Mouse (Mus musculus) midbrain, embryonic 10.5 days (tissue): ENCODE data around the gene Ppp1r12c. TPM values are rescaled to one million over a fixed set of nuclear protein-coding genes. Genes with fewer than 3 reads are reported as not detected.
"Not testable (repeated sequence)": the region's sequence is repeated elsewhere in the genome, so short reads cannot be mapped to it uniquely, and the experiment has no call there.

ENCODE experiments used
- DNase-seq: peaks from one replicate; pipeline ENCODE4 v3.0.0-alpha.2; 2017; ENCODE audit warnings: low spot score
- H3K27ac ChIP-seq: fragments of 300-500 bp; sonication (generic); replicated peaks from 2 replicates; pipeline ENCODE4 v1.5.1; 2016; ENCODE audit warnings: mild to moderate bottlenecking
- H3K27me3 ChIP-seq: fragments of 300-500 bp; sonication (generic); 2 replicates; pipeline ENCODE4 v1.6.1; 2016; ENCODE audit warnings: low read depth, mild to moderate bottlenecking; ENCODE audit not compliant: poor library complexity, severe bottlenecking
- H3K36me3 ChIP-seq: fragments of 300-500 bp; sonication (generic); 2 replicates; pipeline ENCODE4 v1.6.1; 2016; ENCODE audit warnings: mild to moderate bottlenecking, moderate library complexity
- H3K4me1 ChIP-seq: fragments of 300-500 bp; sonication (generic); 2 replicates; pipeline ENCODE4 v1.6.1; 2016
- H3K4me3 ChIP-seq: fragments of 300-500 bp; sonication (generic); 2 replicates; pipeline ENCODE4 v1.5.1; 2016; ENCODE audit warnings: mild to moderate bottlenecking, moderate library complexity
- H3K9me3 ChIP-seq: fragments of 300-500 bp; sonication (generic); replicated peaks from 2 replicates; pipeline ENCODE4 v1.6.1; 2016; ENCODE audit warnings: mild to moderate bottlenecking
- WGBS: fragments of 180-500 bp; shearing (Covaris S2); methylation state at CpG from one replicate; pipeline ENCODE4 v1.1.7; 2016; 5-methylcytosine and 5-hydroxymethylcytosine counted together
- polyA plus RNA-seq: library from polyadenylated mRNA; unstranded; fragments of >200 nt; fragmentation: Nextera tagmentation; extraction: Ambion mirVana; gene quantifications from 2 replicates; pipeline ENCODE4 v1.2.1, GENCODE M21; 2016

The Ppp1r12c gene
- polyA plus RNA-seq = 33.5 and 40.4 TPM in 2 replicates

GRCm38 (mm10) chr7:4501558-4502397 is at the start of gene Ppp1r12c:
TSS of gene Ppp1r12c (minus strand) at chr7:4501680.
- DNase-seq = peak; percentile 93
- under 1% methylated on average over 62 of the region's 62 CpGs for WGBS

GRCm38 (mm10) chr7:4547221-4547641 is 45.8 kb upstream of the Ppp1r12c start, which contains the start of gene Syt5:
TSS of gene Syt5 (minus strand) at chr7:4547541.
- Histone ChIP-seq H3K27me3 (peaks cover 23% of the 10 kb centered on the region), H3K36me3 (no peaks in the 10 kb centered on the region), H3K9me3 (no peaks in the 10 kb centered on the region), H3K27ac (peak within 1 kb of the TSS; percentile 82), H3K4me1 (peaks cover 22% of the 10 kb centered on the region), H3K4me3 (peak within 1 kb of the TSS; percentile 59)
- peak; percentile 40 for DNase-seq
- WGBS = 11% methylated on average over 33 of the region's 33 CpGs

More at GRCm38 (mm10) chr7:4501558-4502397, at the start of gene Ppp1r12c:
- H3K27ac ChIP-seq = peak within 1 kb of the TSS; percentile 94
- H3K36me3 ChIP-seq = peaks cover 12% of the 10 kb centered on the region
- H3K4me1 ChIP-seq = peaks cover 44% of the 10 kb centered on the region
- H3K9me3 ChIP-seq = no peaks in the 10 kb centered on the region
- H3K4me3 ChIP-seq = peak within 1 kb of the TSS; percentile 96
- H3K27me3 ChIP-seq = no peaks in the 10 kb centered on the region

- peak overlapping the region; percentile 82 for H3K27ac ChIP-seq
- peak; percentile 93 for DNase-seq
- H3K9me3 ChIP-seq = no peaks in the 10 kb centered on the region
- peak overlapping the region; percentile 59 for H3K4me3 ChIP-seq
- 2% methylated on average over 26 of the region's 26 CpGs for WGBS
- H3K36me3 ChIP-seq = no peaks in the 10 kb centered on the region
- H3K27me3 ChIP-seq = peaks cover 23% of the 10 kb centered on the region
- H3K4me1 ChIP-seq = peaks cover 22% of the 10 kb centered on the region
These were observed 45.2 kb upstream of the Ppp1r12c start for GRCm38 (mm10) chr7:4546591-4547131.

- Histone ChIP-seq H3K4me1 (peaks cover 22% of the 10 kb centered on the region), H3K9me3 (no peaks in the 10 kb centered on the region), H3K27ac (peak overlapping the region; percentile 82), H3K27me3 (peaks cover 23% of the 10 kb centered on the region), H3K36me3 (no peaks in the 10 kb centered on the region), H3K4me3 (peak overlapping the region; percentile 59)
- 73% methylated on average over 15 of the region's 15 CpGs for WGBS
- DNase-seq = no peak
These were observed 44.6 kb upstream of the Ppp1r12c start for GRCm38 (mm10) chr7:4546050-4546449.

- H3K36me3 ChIP-seq = no peaks in the 10 kb centered on the region
- no peaks in the 10 kb centered on the region for H3K9me3 ChIP-seq
- H3K4me3 ChIP-seq = no peak overlapping the region
- DNase-seq = no peak
- H3K27me3 ChIP-seq = peaks cover 8% of the 10 kb centered on the region; the same call in 1 of the 2 replicates
- H3K27ac ChIP-seq = no peak overlapping the region
- 38% methylated on average over 17 of the region's 17 CpGs for WGBS
- peaks cover 16% of the 10 kb centered on the region for H3K4me1 ChIP-seq
These were observed 40.5 kb upstream of the Ppp1r12c start for GRCm38 (mm10) chr7:4542013-4542412.

- Histone ChIP-seq H3K27me3 (0 out of 2 replicates have a peak, but pooled peaks cover 5% of the 10 kb centered on the region), H3K9me3 (no peaks in the 10 kb centered on the region), H3K27ac (no peak overlapping the region), H3K4me3 (no peak overlapping the region), H3K36me3 (no peaks in the 10 kb centered on the region), H3K4me1 (peaks cover 9% of the 10 kb centered on the region)
- WGBS = 72% methylated on average over 5 of the region's 5 CpGs
- DNase-seq = no peak
These were observed 39.9 kb upstream of the Ppp1r12c start for GRCm38 (mm10) chr7:4541344-4541743.

- no peaks in the 10 kb centered on the region for H3K9me3 ChIP-seq
- DNase-seq = no peak
- no peak overlapping the region for H3K27ac ChIP-seq
- 0 out of 2 replicates have a peak, but pooled peaks cover 5% of the 10 kb centered on the region for H3K27me3 ChIP-seq
- WGBS = 84% methylated on average over 2 of the region's 2 CpGs
- H3K4me1 ChIP-seq = no peaks in the 10 kb centered on the region
- no peaks in the 10 kb centered on the region for H3K36me3 ChIP-seq
- no peak overlapping the region for H3K4me3 ChIP-seq
These were observed 37.5 kb upstream of the Ppp1r12c start for GRCm38 (mm10) chr7:4539019-4539418.

GRCm38 (mm10) chr7:4537181-4537580 is 35.7 kb upstream of the Ppp1r12c start:
- Histone ChIP-seq H3K4me3 (no peak overlapping the region), H3K4me1 (peaks cover 6% of the 10 kb centered on the region), H3K27ac (no peak overlapping the region), H3K9me3 (no peaks in the 10 kb centered on the region), H3K27me3 (no peaks in the 10 kb centered on the region), H3K36me3 (no peaks in the 10 kb centered on the region)
- WGBS = 67% methylated on average over 4 of the region's 4 CpGs
- DNase-seq = no peak

- WGBS = 94% methylated on average over 4 of the region's 4 CpGs
- Histone ChIP-seq H3K36me3 (no peaks in the 10 kb centered on the region), H3K27ac (no peak overlapping the region), H3K4me3 (no peak overlapping the region), H3K4me1 (peaks cover 14% of the 10 kb centered on the region), H3K27me3 (no peaks in the 10 kb centered on the region; the same call in 1 of the 2 replicates), H3K9me3 (no peaks in the 10 kb centered on the region)
- no peak for DNase-seq
These were observed 34.9 kb upstream of the Ppp1r12c start for GRCm38 (mm10) chr7:4536369-4536768.

GRCm38 (mm10) chr7:4532005-4532729 is 30.7 kb upstream of the Ppp1r12c start, which contains the start of gene Dnaaf3:
TSS of gene Dnaaf3 (minus strand) at chr7:4532453.
- Histone ChIP-seq H3K9me3 (no peaks in the 10 kb centered on the region), H3K27ac (0 out of 2 replicates have a peak within 1 kb of the TSS, but pooled peaks have one; percentile 61), H3K36me3 (no peaks in the 10 kb centered on the region), H3K4me1 (peaks cover 23% of the 10 kb centered on the region), H3K4me3 (peak within 1 kb of the TSS; percentile 61), H3K27me3 (peaks cover 36% of the 10 kb centered on the region)
- 3% methylated on average over 28 of the region's 28 CpGs for WGBS
- DNase-seq = peak; percentile 88

GRCm38 (mm10) chr7:4530166-4530565 is 28.7 kb upstream of the Ppp1r12c start:
- not testable (repeated sequence) for H3K4me3 ChIP-seq, H3K27ac ChIP-seq, H3K36me3 ChIP-seq, H3K9me3 ChIP-seq, DNase-seq
- 55% methylated on average over 7 of the region's 8 CpGs for WGBS
- Histone ChIP-seq H3K4me1 (peaks cover 37% of the 10 kb centered on the region), H3K27me3 (peaks cover 41% of the 10 kb centered on the region)

- H3K27ac ChIP-seq = no peak overlapping the region
- 43% methylated on average over 18 of the region's 18 CpGs for WGBS
These were observed 25.8 kb upstream of the Ppp1r12c start for GRCm38 (mm10) chr7:4527302-4527689.

More at GRCm38 (mm10) chr7:4527302-4527689, 25.8 kb upstream of the Ppp1r12c start:
- Histone ChIP-seq H3K27me3 (peaks cover 52% of the 10 kb centered on the region), H3K9me3 (0 out of 2 replicates have a peak, but pooled peaks cover 3% of the 10 kb centered on the region), H3K4me3 (peak overlapping the region; percentile 50; the same call in 1 of the 2 replicates), H3K4me1 (peaks cover 32% of the 10 kb centered on the region), H3K36me3 (no peaks in the 10 kb centered on the region)
- no peak for DNase-seq
